Mouse (Mus musculus) embryonic facial prominence, embryonic 14.5 days (tissue): ENCODE measurements at regions not wholly inside any gene's neighbourhood (a gene's known extent, or its start where the extent isn't known, plus 50 kb on each side); places are given as distances from the start of the nearest gene placed in this dataset.
A peak's percentile ranks its signal among the peaks of the same experiment; 100 is the strongest.

ENCODE experiments used
- ATAC-seq: fragments of 200-750 bp; cut with Nextera tagmentation; 2 replicates; pipeline ENCODE4 v1.8.0; 2017; ENCODE audit warnings: low read depth, moderate number of reproducible peaks, moderate TSS enrichment
- DNase-seq: peaks from one replicate; pipeline ENCODE4 v3.0.0-alpha.2; 2015; ENCODE audit warnings: low spot score
- H3K27ac ChIP-seq: fragments of 300-500 bp; sonication (generic); replicated peaks from 2 replicates; pipeline ENCODE4 v1.5.1; 2014; ENCODE audit warnings: low read depth, mild to moderate bottlenecking, low read length, moderate library complexity
- H3K27me3 ChIP-seq: fragments of 300-500 bp; sonication (generic); replicated peaks from 2 replicates; pipeline ENCODE4 v1.6.1; 2014; ENCODE audit warnings: low read length; ENCODE audit not compliant: control insufficient read depth, insufficient read depth
- H3K36me3 ChIP-seq: fragments of 300-500 bp; sonication (generic); 2 replicates; pipeline ENCODE4 v1.6.1; 2014; ENCODE audit warnings: low read length, mixed read lengths; ENCODE audit not compliant: control insufficient read depth, insufficient read depth
- H3K4me1 ChIP-seq: fragments of 300-500 bp; sonication (generic); 2 replicates; pipeline ENCODE4 v1.6.1; 2014; ENCODE audit warnings: antibody characterized with exemption, low read length; ENCODE audit not compliant: control insufficient read depth, insufficient read depth
- H3K4me2 ChIP-seq: fragments of 300-500 bp; sonication (generic); 2 replicates; pipeline ENCODE4 v1.6.1; 2014; ENCODE audit warnings: low read depth, mild to moderate bottlenecking, low read length, moderate library complexity, mixed read lengths
- H3K4me3 ChIP-seq: fragments of 300-500 bp; sonication (generic); 2 replicates; pipeline ENCODE4 v1.5.1; 2014; ENCODE audit warnings: low read depth, mild to moderate bottlenecking, low read length
- H3K9ac ChIP-seq: fragments of 300-500 bp; sonication (generic); 2 replicates; pipeline ENCODE4 v1.6.1; 2014; ENCODE audit warnings: low read depth, mild to moderate bottlenecking, low read length, moderate library complexity, mixed read lengths
- H3K9me3 ChIP-seq: fragments of 300-500 bp; sonication (generic); 2 replicates; pipeline ENCODE4 v1.6.1; 2016; ENCODE audit warnings: low read length; ENCODE audit not compliant: control insufficient read depth
- WGBS: fragments of 180-500 bp; shearing (Covaris S2); extraction: QIAGEN DNeasy Blood & Tissue Kit; methylation state at CpG from one replicate; pipeline ENCODE4 v1.1.7; 2014; 5-methylcytosine and 5-hydroxymethylcytosine counted together

- H3K9me3 ChIP-seq: no peaks in the 10 kb centered on the region
- no peaks in the 10 kb centered on the region for H3K36me3 ChIP-seq
- H3K27ac ChIP-seq: no peak overlapping the region
- no peak for ATAC-seq
- no peak overlapping the region for H3K4me2 ChIP-seq
- DNase-seq: no peak
- no peak overlapping the region for H3K9ac ChIP-seq
- no peak overlapping the region for H3K4me3 ChIP-seq
- H3K4me1 ChIP-seq: no peaks in the 10 kb centered on the region
- H3K27me3 ChIP-seq: no peaks in the 10 kb centered on the region
Measured at GRCm38 (mm10) chr16:87043689-87044088, 310.3 kb upstream of the N6amt1 start.

DNA sequence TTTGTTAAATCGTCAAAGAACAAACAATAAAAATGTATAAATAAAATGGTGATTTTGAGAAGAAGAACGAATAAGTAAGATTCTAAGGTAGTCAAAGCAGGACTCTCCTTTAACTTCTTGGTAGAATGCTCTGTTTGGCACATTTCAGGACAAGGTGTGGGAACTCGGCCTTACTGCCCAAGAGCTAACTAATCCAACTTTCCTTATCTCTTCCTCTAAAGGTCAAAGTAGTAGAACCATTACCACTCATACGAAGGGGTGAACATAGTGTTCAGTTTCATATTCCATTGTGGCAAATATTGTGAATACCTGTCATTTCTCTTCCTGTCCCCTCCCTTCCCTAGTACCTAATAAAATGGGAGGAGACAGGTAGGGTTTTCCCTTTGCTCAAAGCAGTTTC lies 313.6 kb upstream of the N6amt1 start:
- WGBS: 83% methylated on average over 4 of the region's 4 CpGs
- no peaks in the 10 kb centered on the region for H3K4me1 ChIP-seq
- no peaks in the 10 kb centered on the region for H3K9me3 ChIP-seq
- H3K36me3 ChIP-seq: no peaks in the 10 kb centered on the region
- no peak overlapping the region for H3K4me3 ChIP-seq
- no peak overlapping the region for H3K4me2 ChIP-seq
- no peak overlapping the region for H3K9ac ChIP-seq
- no peak overlapping the region for H3K27ac ChIP-seq
- H3K27me3 ChIP-seq: no peaks in the 10 kb centered on the region
- DNase-seq (no peak), ATAC-seq (no peak)

DNA sequence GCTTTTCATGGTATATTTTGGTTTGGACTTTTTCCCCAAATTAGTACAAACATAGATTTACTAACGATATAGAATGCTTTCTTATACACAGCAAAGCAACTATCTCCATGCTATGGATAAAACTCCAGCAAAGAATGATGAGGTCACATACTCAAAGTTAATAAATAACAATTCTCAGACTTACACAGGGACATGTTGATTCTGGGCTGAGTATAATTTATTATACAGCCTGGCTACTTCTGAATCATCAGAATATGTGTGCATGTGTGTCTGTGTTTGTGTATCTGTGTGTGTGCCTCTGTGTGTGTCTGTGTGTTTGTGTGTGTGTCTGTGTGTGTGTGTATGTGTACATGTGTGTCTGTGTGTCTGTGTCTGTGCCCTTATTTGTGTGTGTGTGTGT lies 314.1 kb upstream of the N6amt1 start:
- H3K9ac ChIP-seq: no peak overlapping the region
- no peak overlapping the region for H3K4me2 ChIP-seq
- no peaks in the 10 kb centered on the region for H3K4me1 ChIP-seq
- H3K4me3 ChIP-seq: no peak overlapping the region
- ATAC-seq: no peak
- no peaks in the 10 kb centered on the region for H3K27me3 ChIP-seq
- DNase-seq: no peak
- H3K36me3 ChIP-seq: no peaks in the 10 kb centered on the region
- WGBS: 77% methylated on average over 1 of the region's 1 CpGs
- H3K27ac ChIP-seq: no peak overlapping the region
- H3K9me3 ChIP-seq: no peaks in the 10 kb centered on the region

GRCm38 (mm10) chr16:87037061-87037460 lies 316.9 kb upstream of the N6amt1 start:
- Histone ChIP-seq H3K9me3 (no peaks in the 10 kb centered on the region), H3K9ac (no peak overlapping the region), H3K27ac (no peak overlapping the region), H3K36me3 (no peaks in the 10 kb centered on the region), H3K4me2 (no peak overlapping the region), H3K4me1 (no peaks in the 10 kb centered on the region), H3K27me3 (no peaks in the 10 kb centered on the region), H3K4me3 (no peak overlapping the region)
- ATAC-seq: no peak
- 55% methylated on average over 6 of the region's 6 CpGs for WGBS
- no peak for DNase-seq

DNA sequence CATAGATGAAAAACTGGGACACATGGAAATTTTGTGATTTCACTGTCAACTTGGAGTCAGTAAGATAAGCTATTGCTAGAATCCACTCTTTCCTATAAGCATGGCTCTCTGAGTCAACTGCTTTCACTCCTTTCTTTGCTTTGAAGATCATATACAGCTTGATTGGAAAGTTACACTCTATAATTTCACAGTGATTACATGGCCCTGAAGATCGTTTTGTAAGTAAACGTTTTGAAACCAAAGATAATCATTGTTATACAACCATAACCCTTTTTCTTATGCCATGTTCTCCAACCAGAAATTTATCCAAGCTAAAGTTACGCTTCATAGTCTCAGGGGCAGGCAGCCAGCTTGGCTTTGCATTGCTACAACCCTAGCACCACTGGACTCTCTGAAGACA lies 322.1 kb upstream of the N6amt1 start:
- DNase-seq: peak; percentile 53
- H3K9me3 ChIP-seq: no peaks in the 10 kb centered on the region

GRCm38 (mm10) chr16:87028516-87029145 lies 325.4 kb upstream of the N6amt1 start:
- ATAC-seq (peak; percentile 41; the same call in 1 of the 2 replicates), DNase-seq (peak; percentile 80)
- Histone ChIP-seq H3K4me1 (peaks cover 3% of the 10 kb centered on the region; the same call in 1 of the 2 replicates), H3K4me3 (no peak overlapping the region), H3K4me2 (no peak overlapping the region), H3K36me3 (no peaks in the 10 kb centered on the region), H3K27me3 (no peaks in the 10 kb centered on the region), H3K9ac (no peak overlapping the region), H3K27ac (0 out of 2 replicates have a peak overlapping the region, but pooled peaks have one; percentile 16), H3K9me3 (no peaks in the 10 kb centered on the region)
- whole genome bisulfite sequencing: 48% methylated on average over 5 of the region's 5 CpGs

More for the DNA sequence above, 322.1 kb upstream of the N6amt1 start:
- Histone ChIP-seq H3K36me3 (no peaks in the 10 kb centered on the region), H3K4me2 (no peak overlapping the region), H3K27me3 (no peaks in the 10 kb centered on the region), H3K27ac (no peak overlapping the region), H3K9ac (no peak overlapping the region), H3K4me1 (peaks cover 3% of the 10 kb centered on the region; the same call in 1 of the 2 replicates), H3K4me3 (no peak overlapping the region)
- WGBS: 43% methylated on average over 3 of the region's 3 CpGs
- ATAC-seq: peak; percentile 22; the same call in 1 of the 2 replicates

DNA sequence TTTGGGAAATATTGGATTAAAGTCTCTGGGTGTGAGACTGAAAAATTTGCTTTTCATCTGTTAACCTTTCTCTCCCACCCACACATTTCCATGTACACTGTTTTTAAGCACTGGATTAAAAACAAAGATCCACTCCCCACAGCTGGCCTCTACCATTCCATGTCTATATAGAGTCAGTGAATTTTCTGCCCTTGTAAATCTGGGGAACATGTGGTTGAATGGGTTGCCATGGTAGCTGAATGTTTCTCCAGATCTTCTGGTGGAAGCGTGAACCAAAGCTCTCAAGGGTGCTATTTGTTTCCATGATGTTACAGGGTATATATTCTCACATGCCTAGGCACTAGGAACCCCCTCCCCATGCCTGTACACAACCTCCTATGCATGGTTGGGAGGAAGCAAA lies 326.4 kb upstream of the N6amt1 start:
- Histone ChIP-seq H3K9ac (no peak overlapping the region), H3K9me3 (no peaks in the 10 kb centered on the region), H3K4me1 (peaks cover 3% of the 10 kb centered on the region; the same call in 1 of the 2 replicates), H3K27ac (no peak overlapping the region), H3K4me3 (no peak overlapping the region), H3K36me3 (no peaks in the 10 kb centered on the region), H3K4me2 (no peak overlapping the region), H3K27me3 (no peaks in the 10 kb centered on the region)
- DNase-seq (no peak), ATAC-seq (no peak)
- 58% methylated on average over 1 of the region's 1 CpGs for WGBS

- DNase-seq: no peak
- Histone ChIP-seq H3K36me3 (no peaks in the 10 kb centered on the region), H3K4me1 (peaks cover 3% of the 10 kb centered on the region; the same call in 1 of the 2 replicates), H3K9ac (no peak overlapping the region), H3K4me2 (no peak overlapping the region), H3K27ac (no peak overlapping the region), H3K9me3 (peaks cover 5% of the 10 kb centered on the region; the same call in 1 of the 2 replicates), H3K27me3 (no peaks in the 10 kb centered on the region), H3K4me3 (no peak overlapping the region)
- WGBS: 90% methylated on average over 4 of the region's 4 CpGs
- no peak for ATAC-seq
Measured at GRCm38 (mm10) chr16:87022041-87022440, 331.9 kb upstream of the N6amt1 start.

DNA sequence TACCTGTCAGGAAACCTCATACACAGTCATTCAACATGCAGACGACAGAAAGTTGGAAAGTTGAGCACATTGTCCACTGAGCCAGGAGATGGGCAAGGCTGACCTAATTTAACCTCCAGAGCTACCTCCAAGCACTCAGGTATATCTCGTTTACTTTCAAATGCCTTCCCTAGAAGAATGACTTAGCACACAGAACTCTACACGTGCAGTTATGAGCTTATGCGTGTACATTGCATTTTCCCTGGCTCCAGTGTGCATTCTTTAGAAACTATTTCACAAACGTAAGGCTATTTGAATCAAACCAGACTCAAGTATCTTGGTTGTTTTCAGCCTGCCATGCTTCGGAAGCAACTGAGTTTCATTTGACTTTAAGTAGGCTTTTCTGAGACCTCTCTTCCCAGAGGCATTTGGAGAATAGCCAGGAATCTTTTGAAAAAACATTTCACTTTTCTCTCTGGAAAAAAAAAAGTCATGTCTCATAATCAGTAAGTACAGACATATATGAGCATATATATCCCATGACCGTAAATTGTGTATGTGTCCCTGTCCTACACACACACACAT lies 336.8 kb upstream of the N6amt1 start:
- Histone ChIP-seq H3K9ac (no peak overlapping the region), H3K4me2 (no peak overlapping the region), H3K27me3 (no peaks in the 10 kb centered on the region), H3K36me3 (no peaks in the 10 kb centered on the region), H3K4me1 (peaks cover 4% of the 10 kb centered on the region; the same call in 1 of the 2 replicates), H3K9me3 (peaks cover 5% of the 10 kb centered on the region; the same call in 1 of the 2 replicates), H3K27ac (peak overlapping the region; percentile 19), H3K4me3 (no peak overlapping the region)
- WGBS: 53% methylated on average over 7 of the region's 7 CpGs
- DNase-seq (peak; percentile 82), ATAC-seq (0 out of 2 replicates have a peak, but pooled peaks have one; percentile 41)
